Mouse (Mus musculus) forebrain, embryonic 13.5 days (tissue): ENCODE measurements around the gene Trim33. TPM values are rescaled to one million over a fixed set of nuclear protein-coding genes. Genes with fewer than 3 reads are reported as not detected.
A peak's percentile ranks its signal among the peaks of the same experiment; 100 is the strongest.

Experiments used
- ATAC-seq: fragments of 200-750 bp; cut with Nextera tagmentation; 2 replicates; pipeline ENCODE4 v1.8.0; 2017
- H3K27ac ChIP-seq: fragments of 300-500 bp; sonication (generic); 2 replicates; pipeline ENCODE4 v1.5.1; 2015; ENCODE audit warnings: inconsistent platforms, mild to moderate bottlenecking, moderate library complexity
- H3K27me3 ChIP-seq: fragments of 300-500 bp; sonication (generic); 2 replicates; pipeline ENCODE4 v1.6.1; 2015; ENCODE audit warnings: mild to moderate bottlenecking, inconsistent platforms
- H3K36me3 ChIP-seq: fragments of 300-500 bp; sonication (generic); 2 replicates; pipeline ENCODE4 v1.6.1; 2015; ENCODE audit warnings: mild to moderate bottlenecking, inconsistent platforms; ENCODE audit not compliant: poor library complexity, severe bottlenecking
- H3K4me1 ChIP-seq: fragments of 300-500 bp; sonication (generic); 2 replicates; pipeline ENCODE4 v1.6.1; 2015; ENCODE audit warnings: inconsistent platforms
- H3K4me2 ChIP-seq: fragments of 300-500 bp; sonication (generic); 2 replicates; pipeline ENCODE4 v1.6.1; 2015; ENCODE audit warnings: inconsistent platforms, mild to moderate bottlenecking, moderate library complexity
- H3K4me3 ChIP-seq: fragments of 300-500 bp; sonication (generic); 2 replicates; pipeline ENCODE4 v1.5.1; 2015; ENCODE audit warnings: mild to moderate bottlenecking, inconsistent platforms
- H3K9ac ChIP-seq: fragments of 300-500 bp; sonication (generic); 2 replicates; pipeline ENCODE4 v1.6.1; 2015; ENCODE audit warnings: mild to moderate bottlenecking, inconsistent platforms
- H3K9me3 ChIP-seq: fragments of 300-500 bp; sonication (generic); replicated peaks from 2 replicates; pipeline ENCODE4 v1.6.1; 2016; ENCODE audit warnings: inconsistent platforms
- WGBS: fragments of 180-500 bp; shearing (Covaris S2); methylation state at CpG from one replicate; pipeline ENCODE4 v1.1.7; 2015; 5-methylcytosine and 5-hydroxymethylcytosine counted together
- polyA plus RNA-seq: library from polyadenylated mRNA; unstranded; fragments of >200 nt; fragmentation: Nextera tagmentation; extraction: Ambion mirVana; gene quantifications from 2 replicates; pipeline ENCODE4 v1.2.1, GENCODE M21; 2015

Trim33 gene
- polyA plus RNA-seq, 1 experiment from 2014 or later: 33.0 TPM

- WGBS: 86% methylated on average over 5 of the region's 5 CpGs
- H3K27ac ChIP-seq: no peak overlapping the region
- 0 out of 2 replicates have a peak, but pooled peaks cover 3% of the 10 kb centered on the region for H3K9me3 ChIP-seq
- no peak overlapping the region for H3K9ac ChIP-seq
- H3K4me2 ChIP-seq: no peak overlapping the region
- no peak for ATAC-seq
- H3K4me3 ChIP-seq: no peak overlapping the region
- H3K36me3 ChIP-seq: no peaks in the 10 kb centered on the region
- no peaks in the 10 kb centered on the region for H3K4me1 ChIP-seq
- no peaks in the 10 kb centered on the region for H3K27me3 ChIP-seq
These were observed 106.5 kb downstream of the Trim33 start for GRCm38 (mm10) chr3:103385383-103386291.

GRCm38 (mm10) chr3:103386292-103387031 is 107.4 kb downstream of the Trim33 start:
- WGBS: 94% methylated on average over 16 of the region's 16 CpGs
- no peak for ATAC-seq
- no peaks in the 10 kb centered on the region for H3K4me1 ChIP-seq

GRCm38 (mm10) chr3:103392613-103393258 is 113.6 kb downstream of the Trim33 start:
- Histone ChIP-seq H3K9me3 (no peaks in the 10 kb centered on the region), H3K4me2 (no peak overlapping the region), H3K4me3 (no peak overlapping the region), H3K4me1 (no peaks in the 10 kb centered on the region), H3K9ac (no peak overlapping the region), H3K36me3 (no peaks in the 10 kb centered on the region), H3K27ac (no peak overlapping the region), H3K27me3 (no peaks in the 10 kb centered on the region)
- peak; percentile 86 for ATAC-seq
- 0% methylated on average over 3 of the region's 3 CpGs for WGBS

More at GRCm38 (mm10) chr3:103386292-103387031, 107.4 kb downstream of the Trim33 start:
- no peaks in the 10 kb centered on the region for H3K27me3 ChIP-seq
- no peak overlapping the region for H3K27ac ChIP-seq
- H3K9ac ChIP-seq: no peak overlapping the region
- no peak overlapping the region for H3K4me2 ChIP-seq
- H3K36me3 ChIP-seq: no peaks in the 10 kb centered on the region
- H3K9me3 ChIP-seq: 0 out of 2 replicates have a peak, but pooled peaks cover 3% of the 10 kb centered on the region
- H3K4me3 ChIP-seq: no peak overlapping the region

- ATAC-seq: peak; percentile 61; the same call in 1 of the 2 replicates
- 84% methylated on average over 14 of the region's 14 CpGs for whole genome bisulfite sequencing
- H3K4me2 ChIP-seq: no peak overlapping the region
These were observed 114.4 kb downstream of the Trim33 start for GRCm38 (mm10) chr3:103393283-103394060.

GRCm38 (mm10) chr3:103394121-103394520 is 115.0 kb downstream of the Trim33 start:
- H3K27ac ChIP-seq: no peak overlapping the region
- no peak for ATAC-seq
- no peaks in the 10 kb centered on the region for H3K4me1 ChIP-seq
- H3K9me3 ChIP-seq: no peaks in the 10 kb centered on the region
- no peak overlapping the region for H3K9ac ChIP-seq
- no peaks in the 10 kb centered on the region for H3K27me3 ChIP-seq
- no peaks in the 10 kb centered on the region for H3K36me3 ChIP-seq
- 84% methylated on average over 2 of the region's 2 CpGs for WGBS
- H3K4me2 ChIP-seq: no peak overlapping the region
- no peak overlapping the region for H3K4me3 ChIP-seq

More at GRCm38 (mm10) chr3:103393283-103394060, 114.4 kb downstream of the Trim33 start:
- Histone ChIP-seq H3K9me3 (no peaks in the 10 kb centered on the region), H3K4me3 (no peak overlapping the region), H3K4me1 (no peaks in the 10 kb centered on the region), H3K36me3 (no peaks in the 10 kb centered on the region), H3K27ac (no peak overlapping the region), H3K9ac (no peak overlapping the region), H3K27me3 (no peaks in the 10 kb centered on the region)

GRCm38 (mm10) chr3:103397523-103397922 is 118.4 kb downstream of the Trim33 start:
- ATAC-seq: no peak

GRCm38 (mm10) chr3:103400807-103401206 is 121.7 kb downstream of the Trim33 start:
- Histone ChIP-seq H3K4me1 (peaks cover 8% of the 10 kb centered on the region), H3K9me3 (no peaks in the 10 kb centered on the region), H3K27ac (no peak overlapping the region; the same call in 1 of the 2 replicates), H3K27me3 (no peaks in the 10 kb centered on the region), H3K36me3 (no peaks in the 10 kb centered on the region), H3K4me2 (no peak overlapping the region), H3K4me3 (no peak overlapping the region), H3K9ac (no peak overlapping the region)
- 89% methylated on average over 6 of the region's 6 CpGs for WGBS
- ATAC-seq: peak; percentile 8; the same call in 1 of the 2 replicates

More at GRCm38 (mm10) chr3:103397523-103397922, 118.4 kb downstream of the Trim33 start:
- 90% methylated on average over 3 of the region's 3 CpGs for WGBS
- no peak overlapping the region for H3K9ac ChIP-seq
- no peaks in the 10 kb centered on the region for H3K27me3 ChIP-seq
- no peak overlapping the region for H3K4me3 ChIP-seq
- no peaks in the 10 kb centered on the region for H3K36me3 ChIP-seq
- no peaks in the 10 kb centered on the region for H3K9me3 ChIP-seq
- no peak overlapping the region for H3K4me2 ChIP-seq
- no peak overlapping the region for H3K27ac ChIP-seq
- H3K4me1 ChIP-seq: peaks cover 8% of the 10 kb centered on the region

- Histone ChIP-seq H3K27me3 (no peaks in the 10 kb centered on the region), H3K9ac (no peak overlapping the region), H3K27ac (peak overlapping the region; percentile 60), H3K4me3 (no peak overlapping the region), H3K4me1 (peaks cover 8% of the 10 kb centered on the region), H3K9me3 (no peaks in the 10 kb centered on the region), H3K4me2 (no peak overlapping the region), H3K36me3 (no peaks in the 10 kb centered on the region)
- peak; percentile 90 for ATAC-seq
- 49% methylated on average over 17 of the region's 17 CpGs for WGBS
These were observed 122.4 kb downstream of the Trim33 start for GRCm38 (mm10) chr3:103401342-103402098.

- H3K27ac ChIP-seq: peak overlapping the region; percentile 54
- no peak overlapping the region for H3K4me3 ChIP-seq
- 49% methylated on average over 10 of the region's 10 CpGs for WGBS
- no peak overlapping the region for H3K9ac ChIP-seq
- 0 out of 2 replicates have a peak, but pooled peaks have one; percentile 46 for ATAC-seq
- no peak overlapping the region for H3K4me2 ChIP-seq
- H3K27me3 ChIP-seq: no peaks in the 10 kb centered on the region
- no peaks in the 10 kb centered on the region for H3K9me3 ChIP-seq
- peaks cover 8% of the 10 kb centered on the region for H3K4me1 ChIP-seq
- no peaks in the 10 kb centered on the region for H3K36me3 ChIP-seq
These were observed 123.1 kb downstream of the Trim33 start for GRCm38 (mm10) chr3:103402212-103402611.

GRCm38 (mm10) chr3:103405135-103405534 is 126.0 kb downstream of the Trim33 start:
- H3K4me1 ChIP-seq: peaks cover 8% of the 10 kb centered on the region
- 79% methylated on average over 2 of the region's 2 CpGs for WGBS
- no peak for ATAC-seq
- no peak overlapping the region for H3K27ac ChIP-seq
- no peaks in the 10 kb centered on the region for H3K36me3 ChIP-seq
- no peaks in the 10 kb centered on the region for H3K27me3 ChIP-seq
- H3K4me2 ChIP-seq: no peak overlapping the region
- H3K9me3 ChIP-seq: no peaks in the 10 kb centered on the region
- no peak overlapping the region for H3K9ac ChIP-seq
- H3K4me3 ChIP-seq: no peak overlapping the region
